Mouse (Mus musculus) retina, postnatal 7 days (tissue): ENCODE measurements at regions not wholly inside any gene's neighbourhood (a gene's known extent, or its start where the extent isn't known, plus 50 kb on each side); places are given as distances from the start of the nearest gene placed in this dataset.

Source experiments
- DNase-seq: peaks from one replicate; pipeline ENCODE4 v3.0.0-alpha.2; 2012; ENCODE audit warnings: low read depth, low spot score

DNA sequence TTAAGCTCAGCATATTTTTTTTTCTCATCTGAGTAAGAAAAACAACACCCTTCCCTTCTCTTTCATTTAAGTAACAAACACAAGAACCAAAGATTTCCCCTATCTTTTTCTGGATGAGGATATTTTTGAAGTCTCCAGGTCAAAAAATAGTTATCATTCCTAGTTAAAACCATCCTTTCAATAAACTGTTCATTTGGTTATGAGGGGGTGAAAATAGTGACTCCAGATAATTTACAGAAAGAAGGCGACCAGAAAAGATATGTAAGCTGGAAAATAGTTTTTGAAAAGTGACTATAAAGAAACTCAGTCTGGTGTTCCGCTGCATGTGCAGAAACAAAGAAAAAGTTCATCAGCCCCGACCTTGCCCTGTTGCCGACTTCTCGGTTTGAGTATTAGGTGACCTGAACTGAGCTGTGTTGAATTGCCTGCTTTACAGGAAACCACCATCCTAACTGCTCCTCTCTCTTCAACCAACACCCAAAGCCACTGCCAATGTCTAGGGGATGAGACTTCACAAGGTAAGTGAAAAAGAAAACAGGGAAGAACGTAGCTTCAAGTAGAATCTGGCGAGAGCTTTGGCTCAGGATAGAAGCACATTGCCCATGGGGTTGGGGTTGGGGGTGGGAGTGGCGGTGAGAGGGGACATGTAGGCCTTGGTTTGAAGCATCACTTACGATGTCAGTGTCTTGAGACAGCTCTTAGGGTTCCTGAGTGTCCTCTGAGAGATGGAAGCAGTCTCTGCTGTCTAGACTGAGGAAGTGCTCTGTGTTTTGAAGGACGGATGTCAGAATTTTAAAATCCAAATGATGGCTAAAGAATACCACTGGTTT is 104.6 kb downstream of the Ube2e3 start:
- DNase-seq: no peak

- DNase-seq: no peak
These were observed 105.9 kb downstream of the Ube2e3 start for GRCm38 (mm10) chr2:78973811-78974210.

DNA sequence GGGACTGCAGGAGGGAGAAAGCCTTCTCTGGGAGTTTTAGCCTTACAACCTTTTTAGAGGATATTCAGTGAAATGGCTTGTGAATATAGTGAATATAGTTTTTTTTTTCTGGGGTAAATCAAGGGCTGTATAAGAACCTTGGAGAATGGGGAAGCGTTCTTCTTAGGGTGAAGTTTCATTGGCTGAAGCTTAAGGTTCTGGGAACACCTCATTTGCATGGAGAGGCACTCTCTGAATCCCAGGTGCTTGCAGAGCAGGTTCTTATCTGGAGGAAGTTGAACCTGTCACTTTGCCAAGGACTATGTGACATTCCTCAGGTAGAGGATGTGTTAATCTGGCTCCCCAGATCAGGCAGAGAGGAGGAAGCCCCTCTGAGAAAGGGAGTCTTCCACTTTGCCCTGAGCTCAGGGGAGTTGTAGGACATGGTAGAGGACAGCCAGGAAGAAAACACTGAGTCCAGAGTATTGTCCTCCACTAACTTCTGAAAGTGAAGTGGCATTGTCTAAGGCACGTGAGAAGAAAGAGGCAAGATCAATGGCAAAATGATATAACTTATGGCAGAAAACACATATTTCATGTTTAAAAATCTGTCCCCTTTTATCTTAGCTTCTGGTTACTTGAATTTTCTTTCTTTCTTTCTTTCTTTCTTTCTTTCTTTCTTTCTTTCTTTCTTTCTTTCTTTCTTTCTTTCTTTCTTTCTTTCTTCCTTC is 106.9 kb downstream of the Ube2e3 start:
- DNase-seq: no peak

DNA sequence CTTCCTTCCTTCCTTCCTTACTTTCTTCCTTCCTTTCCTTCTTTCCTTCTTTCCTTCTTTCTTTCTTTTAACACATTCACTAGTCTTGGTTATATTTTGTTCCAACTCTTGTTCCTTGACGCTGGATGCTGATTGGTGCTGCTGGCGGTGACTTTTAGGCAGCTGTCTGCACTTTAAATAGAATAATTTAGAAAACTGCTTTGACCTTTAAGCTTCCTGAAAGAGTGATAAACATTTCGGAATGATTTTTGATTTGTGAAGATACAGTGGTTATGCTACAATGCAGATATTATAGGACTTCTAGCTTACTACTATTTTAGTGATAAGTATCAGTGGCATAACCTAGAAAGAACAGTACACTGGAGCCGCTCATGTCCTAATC is 107.5 kb downstream of the Ube2e3 start:
- no peak for DNase-seq

DNA sequence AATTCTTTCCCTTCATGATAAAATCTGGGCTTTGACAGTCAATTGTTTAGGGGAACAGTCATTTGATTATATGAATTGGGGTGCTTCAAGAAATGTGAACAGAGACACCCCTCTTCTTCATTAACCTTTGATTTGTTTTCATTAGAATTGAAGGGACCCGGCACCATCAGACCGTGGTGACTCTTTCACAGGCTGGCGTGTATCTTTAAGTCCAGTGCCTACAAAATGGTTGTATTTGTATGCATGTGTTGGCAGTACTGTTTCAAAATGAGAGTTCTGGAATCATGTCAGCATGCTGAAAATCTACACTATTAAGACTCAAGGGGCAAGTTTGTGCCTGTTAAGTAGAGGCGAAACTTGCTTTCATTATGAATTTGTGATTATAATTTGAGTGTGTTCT is 108.2 kb downstream of the Ube2e3 start:
- DNase-seq: no peak

GRCm38 (mm10) chr2:78977632-78978397 is 109.9 kb downstream of the Ube2e3 start:
- no peak for DNase-seq

GRCm38 (mm10) chr2:78980019-78980418 is 112.1 kb downstream of the Ube2e3 start:
- no peak for DNase-seq

- DNase-seq: no peak
These were observed 112.8 kb downstream of the Ube2e3 start for GRCm38 (mm10) chr2:78980661-78981229.

GRCm38 (mm10) chr2:78983347-78983746 is 115.4 kb downstream of the Ube2e3 start:
- no peak for DNase-seq

DNA sequence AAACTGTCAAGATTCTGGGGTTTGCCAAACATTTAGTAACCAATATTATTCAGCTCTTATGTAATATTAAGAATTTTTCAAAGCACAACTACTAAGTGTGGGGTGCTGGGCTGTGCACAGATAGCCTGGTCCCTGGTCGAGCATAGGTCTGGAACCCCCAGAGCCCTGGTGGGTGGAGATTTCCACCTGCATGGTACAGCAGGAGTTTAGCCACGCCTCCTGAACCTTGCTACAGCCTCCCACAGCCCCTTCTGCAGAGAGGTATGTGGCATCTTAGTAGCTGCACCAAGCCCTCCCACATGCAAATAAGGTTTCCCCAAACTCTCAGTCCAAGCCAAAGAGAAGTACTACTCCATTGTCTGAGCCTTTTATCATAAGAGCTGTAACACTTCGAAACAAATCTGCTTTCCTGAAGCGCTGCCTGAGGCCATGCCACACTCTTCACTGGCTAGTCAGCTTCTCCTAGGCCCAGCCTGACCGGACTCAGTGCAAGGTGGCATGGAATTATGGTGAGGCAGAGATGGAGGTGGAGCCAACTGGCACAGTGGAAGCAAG is 116.1 kb downstream of the Ube2e3 start:
- DNase-seq: no peak

- no peak for DNase-seq
These were observed 119.1 kb downstream of the Ube2e3 start for GRCm38 (mm10) chr2:78986984-78987383.

DNA sequence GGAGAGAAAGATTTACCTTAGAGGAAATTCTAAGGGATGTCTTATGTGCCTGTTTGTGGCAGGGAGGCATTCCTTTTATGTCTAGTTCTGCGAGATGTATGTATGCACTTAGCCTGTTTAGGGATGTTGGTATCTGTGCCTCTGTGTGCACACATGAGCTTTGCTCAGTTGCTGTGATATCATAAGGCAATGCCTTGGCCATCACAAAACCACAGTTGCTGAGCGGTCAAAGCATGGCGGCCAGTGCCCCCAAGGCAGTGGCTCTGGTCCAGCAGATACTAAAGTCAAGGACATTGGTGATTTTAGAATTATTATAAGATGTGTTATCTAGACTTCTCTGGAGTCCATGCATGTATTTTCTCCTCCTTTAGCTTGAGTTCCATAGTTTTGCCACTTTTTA is 119.5 kb downstream of the Ube2e3 start:
- DNase-seq: no peak

- no peak for DNase-seq
These were observed 120.3 kb downstream of the Ube2e3 start for GRCm38 (mm10) chr2:78988224-78988623.

GRCm38 (mm10) chr2:78994800-78995555 is 127.1 kb downstream of the Ube2e3 start:
- DNase-seq: no peak

DNA sequence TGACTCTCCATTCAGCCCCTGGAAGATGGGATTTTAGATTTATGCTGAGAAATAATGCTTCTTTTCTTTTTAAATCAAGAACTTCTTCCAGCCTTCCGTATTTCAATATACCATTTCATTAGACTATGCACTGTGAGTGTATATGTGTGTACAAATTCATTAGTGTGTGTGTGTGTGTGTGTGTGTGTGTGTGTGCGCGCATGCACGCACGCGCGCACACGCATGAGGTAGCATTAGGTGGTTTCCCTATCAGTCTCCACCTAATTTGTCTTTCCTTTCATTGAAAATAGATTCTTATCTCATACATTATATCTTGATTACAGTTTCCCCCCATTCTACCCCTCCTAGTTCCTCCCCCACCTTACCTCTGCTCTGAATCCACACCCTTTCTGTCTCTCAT is 130.7 kb downstream of the Ube2e3 start:
- DNase-seq: no peak

GRCm38 (mm10) chr2:78999410-78999809 is 131.5 kb downstream of the Ube2e3 start:
- DNase-seq: no peak

DNA sequence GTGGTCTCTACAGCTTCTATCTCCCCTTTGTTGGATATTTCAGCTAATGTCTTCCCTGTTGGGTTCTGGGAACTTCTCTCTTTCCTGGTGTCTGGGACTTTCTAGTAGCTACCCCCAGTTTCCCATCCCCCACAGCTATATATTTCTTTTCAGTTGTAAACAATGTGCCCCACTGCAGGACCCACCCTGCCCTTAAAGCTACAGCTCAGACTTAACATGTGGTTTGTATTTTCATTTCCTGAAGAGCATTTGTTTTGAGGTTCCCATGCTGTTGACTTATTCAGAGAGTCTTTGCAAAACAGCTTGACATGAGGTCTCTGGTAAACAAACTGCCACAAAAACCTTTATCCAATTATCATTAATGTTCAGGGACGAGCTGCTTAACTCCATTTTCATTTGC is 136.9 kb downstream of the Ube2e3 start:
- DNase-seq: no peak

- no peak for DNase-seq
These were observed 140.7 kb downstream of the Ube2e3 start for GRCm38 (mm10) chr2:79008642-79009041.

DNA sequence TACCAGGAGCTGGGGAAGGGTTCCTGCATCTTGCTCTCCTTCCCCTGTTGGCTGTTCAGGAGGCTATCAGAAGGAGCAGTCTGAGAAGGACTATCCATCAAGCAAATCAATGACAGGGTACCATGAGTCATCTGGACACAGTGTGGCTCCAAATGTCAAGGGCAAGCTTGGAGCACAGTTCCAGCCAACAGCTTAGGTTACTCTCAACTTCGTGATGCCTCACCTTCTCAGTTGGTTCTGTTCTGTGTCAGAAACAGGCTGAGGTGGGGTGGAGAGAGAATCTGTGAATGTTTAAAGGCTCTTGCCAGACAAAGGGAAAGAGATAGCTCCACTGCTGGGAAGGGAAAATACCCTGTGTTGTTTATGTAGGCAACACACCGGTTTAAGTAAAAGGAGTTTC is 141.9 kb downstream of the Ube2e3 start:
- DNase-seq: no peak

DNA sequence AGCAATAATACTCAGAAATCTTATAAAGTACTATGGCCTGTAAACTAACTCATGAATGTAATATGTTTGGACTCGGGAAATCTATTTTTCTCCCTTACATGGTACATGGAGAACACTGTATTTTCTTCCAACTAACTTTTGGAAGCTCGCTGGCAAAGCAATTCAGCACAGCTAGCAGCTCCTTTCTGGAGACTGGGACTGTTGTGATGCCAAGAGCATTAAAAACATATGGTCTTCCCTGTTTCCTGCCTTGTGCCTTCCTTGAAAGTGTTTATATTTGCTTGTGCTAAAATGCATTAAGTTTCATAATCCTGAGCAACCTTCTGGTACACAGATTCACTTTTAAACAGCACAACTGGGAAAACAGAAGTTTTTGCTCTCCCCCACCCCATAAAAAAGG is 142.3 kb downstream of the Ube2e3 start:
- DNase-seq: no peak
